Mouse (Mus musculus): ENCODE data around the gene Sgsm3. TPM values are rescaled to one million over a fixed set of nuclear protein-coding genes. Genes with fewer than 3 reads are reported as not detected.

Sgsm3 gene
- polyA plus RNA-seq, 1 experiment from 2014 or later: 52.5 TPM

GRCm38 (mm10) chr15:81012359-81012758 is 34.8 kb downstream of the Sgsm3 start:
- Histone ChIP-seq H3K36me3 (peaks cover 98% of the 10 kb centered on the region), H3K9ac (replicated peaks) (no peak overlapping the region), H3K9me3 (no peaks in the 10 kb centered on the region), H3K4me1 (replicated peaks) (no peaks in the 10 kb centered on the region), H3K27me3 (no peaks in the 10 kb centered on the region), H3K4me2 (replicated peaks) (no peak overlapping the region), H3K4me3 (replicated peaks) (no peak overlapping the region), H3K27ac (no peak overlapping the region)
- no peak for ATAC-seq
- WGBS: 91% methylated on average over 4 of the region's 4 CpGs

DNA sequence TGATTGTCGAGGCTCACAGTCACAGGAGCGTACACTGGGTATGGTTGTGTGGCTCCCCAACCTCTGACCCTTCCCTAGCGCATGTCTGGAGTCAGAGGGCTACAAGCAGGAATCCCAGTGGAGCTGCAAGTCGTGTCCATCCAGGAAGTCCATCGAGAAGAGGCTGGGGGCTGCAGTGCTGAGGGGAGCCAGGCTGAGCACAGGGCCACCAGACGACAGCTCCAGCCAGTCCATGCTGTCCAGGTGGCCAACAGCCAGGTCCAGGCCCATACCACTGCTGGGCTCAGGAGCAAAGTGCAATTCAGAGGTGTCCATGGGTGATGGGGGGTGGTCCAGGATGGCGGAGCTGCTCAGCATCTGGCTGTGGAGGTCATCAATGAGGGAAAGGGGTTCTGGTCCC is 35.6 kb downstream of the Sgsm3 start:
- 85% methylated on average over 7 of the region's 7 CpGs for WGBS
- Histone ChIP-seq H3K27me3 (no peaks in the 10 kb centered on the region), H3K27ac (no peak overlapping the region), H3K4me2 (replicated peaks) (no peak overlapping the region), H3K9me3 (no peaks in the 10 kb centered on the region), H3K4me1 (replicated peaks) (no peaks in the 10 kb centered on the region), H3K9ac (replicated peaks) (no peak overlapping the region), H3K36me3 (peaks cover 98% of the 10 kb centered on the region), H3K4me3 (replicated peaks) (no peak overlapping the region)
- no peak for ATAC-seq

GRCm38 (mm10) chr15:81015068-81015744 is 37.6 kb downstream of the Sgsm3 start:
- Histone ChIP-seq H3K27me3 (no peaks in the 10 kb centered on the region), H3K4me1 (replicated peaks) (no peaks in the 10 kb centered on the region), H3K27ac (no peak overlapping the region), H3K4me2 (replicated peaks) (no peak overlapping the region), H3K4me3 (replicated peaks) (no peak overlapping the region), H3K9me3 (no peaks in the 10 kb centered on the region), H3K36me3 (peaks cover 99% of the 10 kb centered on the region), H3K9ac (replicated peaks) (no peak overlapping the region)
- 94% methylated on average over 5 of the region's 5 CpGs for WGBS
- no peak for ATAC-seq

DNA sequence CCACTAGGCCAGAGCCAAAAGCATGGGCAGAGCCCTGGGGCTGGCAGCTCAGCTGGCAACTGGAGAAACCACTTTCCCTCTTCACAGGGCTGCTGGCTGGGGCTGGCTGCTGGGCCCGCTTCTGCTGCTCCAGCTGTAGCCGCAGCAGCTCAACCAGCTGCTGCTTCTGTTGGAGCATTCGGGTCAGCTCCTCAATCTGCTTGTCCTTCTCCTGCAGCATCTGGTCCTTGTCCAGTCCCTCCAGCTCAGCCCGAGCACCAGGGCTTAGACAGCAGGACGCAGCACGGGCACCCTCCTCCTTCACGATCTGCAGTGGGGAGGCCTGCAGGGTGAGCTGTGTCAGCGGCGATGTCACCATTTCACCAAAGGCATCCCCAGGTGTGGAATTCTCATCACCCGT is 38.9 kb downstream of the Sgsm3 start:
- Histone ChIP-seq H3K4me1 (replicated peaks) (no peaks in the 10 kb centered on the region), H3K4me3 (replicated peaks) (no peak overlapping the region), H3K27ac (no peak overlapping the region), H3K9me3 (no peaks in the 10 kb centered on the region), H3K4me2 (replicated peaks) (no peak overlapping the region), H3K9ac (replicated peaks) (no peak overlapping the region), H3K27me3 (no peaks in the 10 kb centered on the region), H3K36me3 (peaks cover 99% of the 10 kb centered on the region)
- 95% methylated on average over 10 of the region's 10 CpGs for WGBS
- no peak for ATAC-seq

GRCm38 (mm10) chr15:81017308-81017707 is 39.7 kb downstream of the Sgsm3 start:
- H3K27me3 ChIP-seq: no peaks in the 10 kb centered on the region
- 92% methylated on average over 7 of the region's 7 CpGs for WGBS
- no peak overlapping the region for H3K4me2 ChIP-seq (replicated peaks)
- H3K27ac ChIP-seq: no peak overlapping the region
- no peak overlapping the region for H3K4me3 ChIP-seq (replicated peaks)
- H3K4me1 ChIP-seq (replicated peaks): no peaks in the 10 kb centered on the region
- peaks cover 99% of the 10 kb centered on the region for H3K36me3 ChIP-seq
- no peak overlapping the region for H3K9ac ChIP-seq (replicated peaks)
- H3K9me3 ChIP-seq: no peaks in the 10 kb centered on the region
- no peak for ATAC-seq

- ATAC-seq: no peak
- no peak overlapping the region for H3K4me2 ChIP-seq (replicated peaks)
- H3K27me3 ChIP-seq: no peaks in the 10 kb centered on the region
- no peak overlapping the region for H3K9ac ChIP-seq (replicated peaks)
- no peak overlapping the region for H3K27ac ChIP-seq
- no peaks in the 10 kb centered on the region for H3K9me3 ChIP-seq
- WGBS: 89% methylated on average over 6 of the region's 6 CpGs
- H3K36me3 ChIP-seq: peaks cover 65% of the 10 kb centered on the region
- H3K4me1 ChIP-seq (replicated peaks): no peaks in the 10 kb centered on the region
- H3K4me3 ChIP-seq (replicated peaks): no peak overlapping the region
Measured at GRCm38 (mm10) chr15:81021377-81021776, 43.8 kb downstream of the Sgsm3 start.

GRCm38 (mm10) chr15:81022437-81022836 is 44.9 kb downstream of the Sgsm3 start:
- H3K36me3 ChIP-seq: peaks cover 55% of the 10 kb centered on the region
- H3K4me1 ChIP-seq (replicated peaks): no peaks in the 10 kb centered on the region
- H3K4me3 ChIP-seq (replicated peaks): no peak overlapping the region
- 0 out of 2 replicates have a peak overlapping the region, but pooled peaks have one; percentile 14 for H3K9ac ChIP-seq (replicated peaks)
- no peaks in the 10 kb centered on the region for H3K9me3 ChIP-seq
- no peak overlapping the region for H3K27ac ChIP-seq
- no peak overlapping the region for H3K4me2 ChIP-seq (replicated peaks)
- no peaks in the 10 kb centered on the region for H3K27me3 ChIP-seq
- WGBS: 96% methylated on average over 7 of the region's 7 CpGs
- no peak for ATAC-seq

DNA sequence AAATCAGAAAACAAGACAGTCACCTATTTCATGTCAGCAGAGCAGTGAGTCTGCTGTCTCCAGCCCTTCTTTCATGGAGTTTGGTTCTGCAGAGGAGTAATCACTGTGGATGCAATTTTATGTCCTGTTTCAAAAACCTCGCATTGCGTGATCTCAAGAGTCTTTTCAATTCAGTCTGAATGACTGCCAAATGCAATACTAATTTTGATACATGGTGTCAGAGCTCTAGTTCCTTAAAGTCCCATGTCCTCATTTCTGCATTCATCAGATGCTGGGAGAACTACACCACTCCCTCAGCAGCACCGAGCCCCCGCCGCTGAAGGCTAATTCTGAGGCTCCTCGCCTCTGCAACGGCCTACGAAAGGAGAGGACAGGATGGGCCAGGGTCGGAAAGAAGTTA is 46.3 kb downstream of the Sgsm3 start:
- no peaks in the 10 kb centered on the region for H3K27me3 ChIP-seq
- H3K9ac ChIP-seq (replicated peaks): no peak overlapping the region
- peaks cover 41% of the 10 kb centered on the region for H3K36me3 ChIP-seq
- H3K4me3 ChIP-seq (replicated peaks): no peak overlapping the region
- no peak overlapping the region for H3K27ac ChIP-seq
- no peak overlapping the region for H3K4me2 ChIP-seq (replicated peaks)
- WGBS: 92% methylated on average over 9 of the region's 9 CpGs
- no peaks in the 10 kb centered on the region for H3K9me3 ChIP-seq
- ATAC-seq: no peak
- H3K4me1 ChIP-seq (replicated peaks): peaks cover 4% of the 10 kb centered on the region; the same call in 1 of the 2 replicates

DNA sequence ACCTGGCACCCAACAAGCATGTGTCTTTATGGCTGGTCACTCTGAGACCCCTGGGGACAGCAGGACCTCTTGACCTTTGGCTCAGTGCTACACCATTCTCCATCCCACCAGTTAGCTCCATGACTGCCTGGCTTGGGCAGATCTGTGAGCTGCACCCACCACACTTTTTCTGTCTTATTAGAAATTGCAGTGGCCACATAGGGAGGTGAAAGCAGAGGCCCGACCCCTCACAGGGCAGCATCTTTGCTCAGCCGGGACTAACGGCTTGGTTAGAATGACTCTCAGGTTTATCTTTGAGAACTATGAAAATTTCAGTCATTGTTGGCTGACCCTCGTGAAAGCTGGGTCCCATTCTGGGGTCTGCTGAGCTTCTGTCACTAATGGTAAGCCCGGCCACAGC is 49.3 kb downstream of the Sgsm3 start:
- Histone ChIP-seq H3K27ac (no peak overlapping the region), H3K4me1 (replicated peaks) (peaks cover 4% of the 10 kb centered on the region), H3K4me2 (replicated peaks) (no peak overlapping the region), H3K9ac (replicated peaks) (no peak overlapping the region), H3K27me3 (no peaks in the 10 kb centered on the region), H3K4me3 (replicated peaks) (no peak overlapping the region), H3K36me3 (peaks cover 11% of the 10 kb centered on the region), H3K9me3 (no peaks in the 10 kb centered on the region)
- ATAC-seq: no peak
- whole genome bisulfite sequencing: 86% methylated on average over 5 of the region's 5 CpGs

DNA sequence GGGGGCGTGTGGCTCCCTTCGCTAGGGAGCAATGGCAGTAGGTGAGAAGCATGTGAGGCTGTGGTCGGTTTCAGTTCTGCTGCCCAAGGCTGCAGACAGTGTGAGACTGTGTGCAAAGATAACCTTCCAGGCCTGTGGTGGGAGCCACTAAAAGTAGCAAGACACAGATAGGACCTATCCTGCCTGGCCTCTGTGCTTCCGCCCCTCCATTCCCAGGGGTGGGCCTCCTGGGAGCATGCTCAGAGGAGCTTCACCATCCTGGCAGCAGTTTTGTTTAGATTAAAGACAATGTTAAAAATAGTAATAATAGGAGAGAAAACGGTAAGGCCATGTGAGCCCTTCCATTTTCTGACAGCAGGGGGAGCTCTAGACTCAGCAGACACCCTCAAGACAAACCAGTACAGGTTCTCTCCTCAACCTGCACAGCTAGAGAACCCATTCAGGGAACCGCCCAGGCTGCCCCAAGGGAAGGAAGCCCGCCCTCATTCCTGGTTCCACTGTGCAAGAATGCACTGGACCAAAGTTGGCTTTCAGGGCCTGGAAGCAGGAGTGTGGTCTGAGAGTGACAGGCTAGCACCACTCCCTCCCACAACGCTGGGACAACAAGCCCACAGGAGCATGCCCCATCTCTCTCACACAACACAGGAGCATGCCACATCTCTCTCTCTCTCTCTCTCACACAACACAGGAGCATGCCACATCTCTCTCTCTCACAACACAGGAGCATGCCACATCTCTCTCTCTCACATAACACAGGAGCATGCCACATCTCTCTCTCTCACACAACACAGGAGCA is 50.0 kb downstream of the Sgsm3 start:
- no peak overlapping the region for H3K4me2 ChIP-seq (replicated peaks)
- H3K27me3 ChIP-seq: no peaks in the 10 kb centered on the region
- H3K9me3 ChIP-seq: no peaks in the 10 kb centered on the region
- H3K4me1 ChIP-seq (replicated peaks): peaks cover 4% of the 10 kb centered on the region
- peak; percentile 75 for ATAC-seq
- peaks cover 5% of the 10 kb centered on the region; the same call in 1 of the 2 replicates for H3K36me3 ChIP-seq
- no peak overlapping the region for H3K9ac ChIP-seq (replicated peaks)
- 45% methylated on average over 8 of the region's 8 CpGs for WGBS
- H3K4me3 ChIP-seq (replicated peaks): no peak overlapping the region
- H3K27ac ChIP-seq: no peak overlapping the region; the same call in 1 of the 2 replicates

GRCm38 (mm10) chr15:81030891-81031425 is 53.4 kb downstream of the Sgsm3 start:
- 0 out of 2 replicates have a peak overlapping the region, but pooled peaks have one; percentile 9 for H3K27ac ChIP-seq
- no peak for ATAC-seq
- no peaks in the 10 kb centered on the region for H3K9me3 ChIP-seq
- H3K4me1 ChIP-seq (replicated peaks): peaks cover 30% of the 10 kb centered on the region
- no peaks in the 10 kb centered on the region for H3K36me3 ChIP-seq
- no peak overlapping the region for H3K9ac ChIP-seq (replicated peaks)
- H3K27me3 ChIP-seq: no peaks in the 10 kb centered on the region
- 50% methylated on average over 10 of the region's 10 CpGs for WGBS
- no peak overlapping the region for H3K4me2 ChIP-seq (replicated peaks)
- H3K4me3 ChIP-seq (replicated peaks): no peak overlapping the region

- Histone ChIP-seq H3K36me3 (no peaks in the 10 kb centered on the region), H3K4me2 (replicated peaks) (no peak overlapping the region), H3K9me3 (no peaks in the 10 kb centered on the region), H3K27me3 (no peaks in the 10 kb centered on the region), H3K4me1 (replicated peaks) (peaks cover 30% of the 10 kb centered on the region), H3K4me3 (replicated peaks) (no peak overlapping the region), H3K27ac (no peak overlapping the region), H3K9ac (replicated peaks) (no peak overlapping the region)
- ATAC-seq: no peak
- 85% methylated on average over 4 of the region's 4 CpGs for WGBS
Measured at GRCm38 (mm10) chr15:81031611-81032010, 54.0 kb downstream of the Sgsm3 start.

All from midbrain, embryonic 13.5 days (tissue).